Mouse (Mus musculus) myocyte (in vitro differentiated cells): ENCODE measurements around the gene Hectd4. TPM values are rescaled to one million over a fixed set of nuclear protein-coding genes. Genes with fewer than 3 reads are reported as not detected.

Source experiments
- H3K27me3 ChIP-seq: one replicate; pipeline ENCODE4 v1.6.1; 2011; ENCODE audit not compliant: control insufficient read depth, insufficient read depth, insufficient read length
- H3K36me3 ChIP-seq: one replicate; pipeline ENCODE4 v1.6.1; 2011; ENCODE audit not compliant: control insufficient read depth, insufficient read depth
- H3K4me2 ChIP-seq: one replicate; pipeline ENCODE4 v1.6.1; 2011; ENCODE audit warnings: low read depth, control low read depth
- H3K4me3 ChIP-seq: one replicate; pipeline ENCODE4 v1.5.1; 2011; ENCODE audit warnings: mild to moderate bottlenecking, control low read depth, moderate library complexity
- H3K79me2 ChIP-seq: one replicate; pipeline ENCODE4 v1.6.1; 2011; ENCODE audit not compliant: control insufficient read depth, insufficient read depth
- H3ac ChIP-seq: one replicate; pipeline ENCODE4 v1.6.1; 2011; ENCODE audit not compliant: control insufficient read depth, insufficient read length
- CEBPB ChIP-seq: IDR thresholded peaks from 2 replicates; pipeline ENCODE4 v1.6.1; 2011; ENCODE audit warnings: mild to moderate bottlenecking, moderate library complexity; ENCODE audit not compliant: poor library complexity, insufficient read depth, severe bottlenecking
- E2F4 ChIP-seq: IDR thresholded peaks from one replicate; pipeline ENCODE4 v1.6.1; 2011; ENCODE audit warnings: mild to moderate bottlenecking, control low read depth, moderate library complexity; ENCODE audit not compliant: insufficient read depth
- MAX ChIP-seq: IDR thresholded peaks from one replicate; pipeline ENCODE4 v1.6.1; 2011; ENCODE audit warnings: low read depth, mild to moderate bottlenecking, control low read depth
- MYOD1 ChIP-seq, 3 experiments: IDR thresholded peaks; one replicate each; pipeline ENCODE4 v1.6.1; 2011; ENCODE audit warnings: control low read depth in 2 of 3, low read depth in 2 of 3, mild to moderate bottlenecking in 2 of 3, moderate library complexity in 1 of 3; ENCODE audit not compliant: insufficient read length in 2 of 3, control insufficient read depth in 1 of 3
- MYOG ChIP-seq, 3 experiments: IDR thresholded peaks; one replicate each; pipeline ENCODE4 v1.6.1; 2011; ENCODE audit warnings: control low read depth in 2 of 3, low read depth in 2 of 3, mild to moderate bottlenecking in 2 of 3; ENCODE audit not compliant: insufficient read length in 2 of 3, control insufficient read depth in 1 of 3, insufficient read depth in 1 of 3
- POLR2A ChIP-seq: IDR thresholded peaks from one replicate; pipeline ENCODE4 v1.6.1; 2011; ENCODE audit warnings: low read depth, mild to moderate bottlenecking, control low read depth, moderate library complexity; ENCODE audit not compliant: insufficient read length
- POLR2AphosphoS2 ChIP-seq: IDR thresholded peaks from one replicate; pipeline ENCODE4 v1.6.1; 2011; ENCODE audit warnings: low read depth, control low read depth; ENCODE audit not compliant: insufficient read length
- REST ChIP-seq: IDR thresholded peaks from one replicate; pipeline ENCODE4 v1.6.1; 2011; ENCODE audit warnings: mild to moderate bottlenecking, control low read depth, moderate library complexity; ENCODE audit not compliant: insufficient read depth, insufficient read length
- SRF ChIP-seq: IDR thresholded peaks from one replicate; pipeline ENCODE4 v1.6.1; 2011; ENCODE audit warnings: low read depth; ENCODE audit not compliant: control insufficient read depth, insufficient read length
- TCF12 ChIP-seq: IDR thresholded peaks from one replicate; pipeline ENCODE4 v1.6.1; 2011; ENCODE audit warnings: mild to moderate bottlenecking, control low read depth; ENCODE audit not compliant: poor library complexity, insufficient read depth, severe bottlenecking
- TCF3 ChIP-seq: IDR thresholded peaks from one replicate; pipeline ENCODE4 v1.6.1; 2011; ENCODE audit warnings: low read depth, control low read depth; ENCODE audit not compliant: insufficient read length
- USF1 ChIP-seq: IDR thresholded peaks from one replicate; pipeline ENCODE4 v1.6.1; 2011; ENCODE audit warnings: low read depth, mild to moderate bottlenecking, control low read depth, moderate library complexity
- polyA plus RNA-seq: library from polyadenylated mRNA; unstranded; fragments of >200 nt; fragmentation: generic; extraction: Trizol; gene quantifications from one replicate; pipeline ENCODE4 v1.2.1, GENCODE M21; 2012; ENCODE audit warnings: missing spikeins

The Hectd4 gene
- polyA plus RNA-seq, 1 experiment, result 6.6 TPM

GRCm38 (mm10) chr5:121287213-121287612, 67.2 kb downstream of the Hectd4 start:
- no peak for TF ChIP-seq POLR2AphosphoS2
- no peak for TF ChIP-seq POLR2A
- Histone ChIP-seq H3K27me3 (no peaks in the 10 kb centered on the region), H3K4me3 (no peak overlapping the region), H3K79me2 (no peaks in the 10 kb centered on the region), H3ac (no peak overlapping the region), H3K4me2 (no peak overlapping the region), H3K36me3 (peaks cover 24% of the 10 kb centered on the region)

DNA sequence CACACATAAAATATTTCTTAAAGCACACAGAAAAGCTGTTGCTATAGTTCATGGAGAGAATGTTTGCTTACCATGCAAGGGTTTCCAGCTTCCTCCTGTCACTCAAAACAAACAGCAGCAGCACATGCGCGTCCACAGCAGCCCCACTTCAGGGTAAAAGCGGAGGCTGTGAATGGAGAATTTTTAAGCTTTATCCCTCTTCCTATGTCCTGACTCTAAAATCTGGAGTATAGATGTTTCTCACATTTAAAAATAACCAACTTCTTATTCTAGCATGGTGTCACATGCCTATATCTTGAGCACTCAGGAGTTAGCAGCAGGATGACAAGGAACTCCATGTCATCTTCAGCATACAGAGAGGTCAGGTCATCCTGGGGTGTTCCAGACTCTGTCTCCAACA, 70.3 kb downstream of the Hectd4 start:
- no peaks in the 10 kb centered on the region for H3K27me3 ChIP-seq
- H3K79me2 ChIP-seq, result no peaks in the 10 kb centered on the region
- peaks cover 25% of the 10 kb centered on the region for H3K36me3 ChIP-seq
- H3K4me2 ChIP-seq, result no peak overlapping the region
- no peak overlapping the region for H3K4me3 ChIP-seq
- no peak for TF ChIP-seq REST
- TF ChIP-seq MYOD1 (IDR thresholded peaks at IDR 0.05; ENCODE audit: control insufficient read depth in 1 of 3, insufficient read length in 2 of 3, low read depth in 2 of 3), result no peak
- no peak for TF ChIP-seq TCF3
- no peak for TF ChIP-seq POLR2A
- no peak for TF ChIP-seq MYOG (IDR thresholded peaks at IDR 0.05; ENCODE audit: control insufficient read depth in 1 of 3, insufficient read depth in 1 of 3, insufficient read length in 2 of 3, low read depth in 2 of 3)
- TF ChIP-seq POLR2AphosphoS2, result no peak
- TF ChIP-seq SRF, result no peak
- TF ChIP-seq TCF12, result no peak
- TF ChIP-seq CEBPB, result no peak
- TF ChIP-seq USF1, result no peak
- no peak for TF ChIP-seq E2F4
- no peak for TF ChIP-seq MAX
- no peak overlapping the region for H3ac ChIP-seq

DNA sequence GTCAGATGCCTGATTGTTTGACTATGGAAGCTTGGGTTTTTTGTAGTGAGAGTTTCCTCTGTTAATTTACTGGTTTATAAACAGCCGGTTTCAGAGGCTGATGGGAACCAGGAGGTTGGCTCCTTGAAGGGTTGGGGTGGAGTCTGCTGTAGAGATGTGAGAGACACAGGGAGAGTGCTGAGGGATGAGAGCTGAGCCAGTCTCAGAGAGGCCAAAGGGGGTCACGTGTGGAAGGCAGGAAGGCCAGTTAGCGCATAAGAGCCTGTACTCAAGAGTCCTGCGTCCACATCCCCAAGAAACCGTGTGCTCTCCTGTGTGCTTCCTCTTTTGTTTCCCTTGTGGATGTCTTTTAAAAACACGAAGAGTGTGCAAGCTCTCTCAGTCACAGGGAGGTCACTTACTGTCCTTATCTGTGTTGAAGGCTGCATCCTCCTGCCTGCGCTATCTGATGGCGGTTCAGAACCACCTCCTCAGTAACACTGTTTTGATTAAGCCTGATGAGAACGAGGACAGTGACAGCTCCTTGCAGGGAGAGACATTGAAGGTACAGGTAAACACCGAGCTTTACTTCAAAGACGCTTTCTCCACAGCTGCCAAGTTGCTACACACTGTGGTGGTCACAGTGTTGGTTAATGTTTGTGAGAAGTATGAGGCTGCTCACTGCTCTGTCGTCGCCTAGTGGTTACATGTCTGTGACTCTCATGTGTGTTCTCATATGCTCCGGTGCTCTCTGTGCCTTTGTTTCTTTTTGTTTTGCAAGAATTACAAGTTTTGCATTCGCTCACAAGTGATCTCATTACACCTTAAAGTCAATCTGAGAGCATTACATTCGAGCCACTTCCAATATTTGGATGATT, 72.5 kb downstream of the Hectd4 start:
- Histone ChIP-seq H3K27me3 (no peaks in the 10 kb centered on the region), H3ac (no peak overlapping the region), H3K4me3 (no peak overlapping the region), H3K4me2 (no peak overlapping the region), H3K79me2 (no peaks in the 10 kb centered on the region), H3K36me3 (peaks cover 16% of the 10 kb centered on the region)
- TF ChIP-seq CEBPB, result no peak

- H3K27me3 ChIP-seq, result no peaks in the 10 kb centered on the region
- H3K79me2 ChIP-seq, result no peaks in the 10 kb centered on the region
- H3K36me3 ChIP-seq, result peaks cover 35% of the 10 kb centered on the region
- H3ac ChIP-seq, result no peak overlapping the region
- H3K4me3 ChIP-seq, result no peak overlapping the region
- no peak overlapping the region for H3K4me2 ChIP-seq
- TF ChIP-seq TCF12 (no peak), TCF3 (no peak), POLR2AphosphoS2 (no peak), REST (no peak), MAX (no peak), USF1 (no peak), POLR2A (no peak), MYOD1 (IDR thresholded peaks at IDR 0.05; ENCODE audit: control insufficient read depth in 1 of 3, insufficient read length in 2 of 3, low read depth in 2 of 3) (no peak), MYOG (IDR thresholded peaks at IDR 0.05; ENCODE audit: control insufficient read depth in 1 of 3, insufficient read depth in 1 of 3, insufficient read length in 2 of 3, low read depth in 2 of 3) (no peak), SRF (no peak), E2F4 (no peak), CEBPB (no peak)
Measured at GRCm38 (mm10) chr5:121305009-121305408, 85.0 kb downstream of the Hectd4 start.

GRCm38 (mm10) chr5:121307620-121308019, 87.6 kb downstream of the Hectd4 start:
- TF ChIP-seq SRF (no peak), TCF12 (no peak), USF1 (no peak), E2F4 (no peak), CEBPB (no peak), TCF3 (no peak), POLR2A (no peak), POLR2AphosphoS2 (no peak), MYOG (IDR thresholded peaks at IDR 0.05; ENCODE audit: control insufficient read depth in 1 of 3, insufficient read depth in 1 of 3, insufficient read length in 2 of 3, low read depth in 2 of 3) (no peak), MAX (no peak), MYOD1 (IDR thresholded peaks at IDR 0.05; ENCODE audit: control insufficient read depth in 1 of 3, insufficient read length in 2 of 3, low read depth in 2 of 3) (no peak), REST (no peak)
- no peaks in the 10 kb centered on the region for H3K27me3 ChIP-seq

More at GRCm38 (mm10) chr5:121307620-121308019, 87.6 kb downstream of the Hectd4 start:
- peaks cover 30% of the 10 kb centered on the region for H3K36me3 ChIP-seq
- H3K79me2 ChIP-seq, result no peaks in the 10 kb centered on the region
- H3K4me2 ChIP-seq, result no peak overlapping the region
- no peak overlapping the region for H3K4me3 ChIP-seq
- H3ac ChIP-seq, result no peak overlapping the region
